Mouse (Mus musculus): Measurements from ENCODE around the gene Mettl6. TPM values are rescaled to one million over a fixed set of nuclear protein-coding genes. Genes with fewer than 3 reads are reported as not detected.
"Not testable (repeated sequence)": the region's sequence is repeated elsewhere in the genome, so short reads cannot be mapped to it uniquely, and the experiment has no call there.

Mettl6 gene
- polyA plus RNA-seq, 1 experiment: 0.26 TPM

- TF ChIP-seq GATA1 (IDR thresholded peaks at IDR 0.05; ENCODE audit: low read length) (no peak), TAL1 (IDR thresholded peaks at IDR 0.05; ENCODE audit: low read length) (no peak)
- H3K36me3 ChIP-seq (ENCODE audit: control insufficient read depth): no peaks in the 10 kb centered on the region
- H3K4me3 ChIP-seq (replicated peaks): no peak overlapping the region
- no peaks in the 10 kb centered on the region for H3K9me3 ChIP-seq (ENCODE audit: control insufficient read depth, low read length)
- H3K4me1 ChIP-seq (ENCODE audit: control insufficient read depth): peaks cover 9% of the 10 kb centered on the region
- no peaks in the 10 kb centered on the region; the same call in 1 of the 2 replicates for H3K27me3 ChIP-seq (ENCODE audit: control insufficient read depth)
These were observed 38.6 kb downstream of the Mettl6 start for GRCm38 (mm10) chr14:31456064-31456721.

GRCm38 (mm10) chr14:31454849-31455566, 39.8 kb downstream of the Mettl6 start:
- Histone ChIP-seq H3K9me3 (ENCODE audit: control insufficient read depth, low read length) (no peaks in the 10 kb centered on the region), H3K27me3 (ENCODE audit: control insufficient read depth) (no peaks in the 10 kb centered on the region; the same call in 1 of the 2 replicates), H3K4me1 (ENCODE audit: control insufficient read depth) (peaks cover 9% of the 10 kb centered on the region), H3K4me3 (replicated peaks) (no peak overlapping the region), H3K36me3 (ENCODE audit: control insufficient read depth) (no peaks in the 10 kb centered on the region)
- TF ChIP-seq GATA1 (IDR thresholded peaks at IDR 0.05; ENCODE audit: low read length) (no peak), TAL1 (IDR thresholded peaks at IDR 0.05; ENCODE audit: low read length) (no peak)

GRCm38 (mm10) chr14:31453946-31454345, 40.9 kb downstream of the Mettl6 start:
- not testable (repeated sequence) for H3K4me3 ChIP-seq (replicated peaks); H3K27me3 ChIP-seq (ENCODE audit: control insufficient read depth); H3K36me3 ChIP-seq (ENCODE audit: control insufficient read depth); H3K4me1 ChIP-seq (ENCODE audit: control insufficient read depth); H3K9me3 ChIP-seq (ENCODE audit: control insufficient read depth, low read length)

GRCm38 (mm10) chr14:31448994-31449393, 45.8 kb downstream of the Mettl6 start:
- H3K4me1 ChIP-seq (ENCODE audit: control insufficient read depth): peaks cover 7% of the 10 kb centered on the region
- TF ChIP-seq TAL1 (IDR thresholded peaks at IDR 0.05; ENCODE audit: low read length) (no peak), GATA1 (IDR thresholded peaks at IDR 0.05; ENCODE audit: low read length) (no peak)

GRCm38 (mm10) chr14:31443616-31444015, 51.2 kb downstream of the Mettl6 start:
- TF ChIP-seq GATA1 (IDR thresholded peaks at IDR 0.05; ENCODE audit: low read length) (no peak), TAL1 (IDR thresholded peaks at IDR 0.05; ENCODE audit: low read length) (no peak)
- H3K4me1 ChIP-seq (ENCODE audit: control insufficient read depth): no peaks in the 10 kb centered on the region
- no peaks in the 10 kb centered on the region for H3K9me3 ChIP-seq (ENCODE audit: control insufficient read depth, low read length)
- no peaks in the 10 kb centered on the region for H3K36me3 ChIP-seq (ENCODE audit: control insufficient read depth)
- peaks cover under 1% of the 10 kb centered on the region for H3K27me3 ChIP-seq (ENCODE audit: control insufficient read depth)
- H3K4me3 ChIP-seq (replicated peaks): no peak overlapping the region

More at GRCm38 (mm10) chr14:31448994-31449393, 45.8 kb downstream of the Mettl6 start:
- Histone ChIP-seq H3K9me3 (ENCODE audit: control insufficient read depth, low read length) (no peaks in the 10 kb centered on the region), H3K4me3 (replicated peaks) (no peak overlapping the region), H3K36me3 (ENCODE audit: control insufficient read depth) (no peaks in the 10 kb centered on the region), H3K27me3 (ENCODE audit: control insufficient read depth) (no peaks in the 10 kb centered on the region)

GRCm38 (mm10) chr14:31440725-31441124, 54.1 kb downstream of the Mettl6 start:
- H3K4me1 ChIP-seq (ENCODE audit: control insufficient read depth): peaks cover 8% of the 10 kb centered on the region
- H3K4me3 ChIP-seq (replicated peaks): no peak overlapping the region
- peaks cover 25% of the 10 kb centered on the region for H3K27me3 ChIP-seq (ENCODE audit: control insufficient read depth)
- H3K9me3 ChIP-seq (ENCODE audit: control insufficient read depth, low read length): no peaks in the 10 kb centered on the region
- no peak for TF ChIP-seq GATA1 (IDR thresholded peaks at IDR 0.05; ENCODE audit: low read length)
- TF ChIP-seq TAL1 (IDR thresholded peaks at IDR 0.05; ENCODE audit: low read length): no peak
- H3K36me3 ChIP-seq (ENCODE audit: control insufficient read depth): no peaks in the 10 kb centered on the region

GRCm38 (mm10) chr14:31440230-31440629, 54.6 kb downstream of the Mettl6 start:
- peaks cover 30% of the 10 kb centered on the region for H3K27me3 ChIP-seq (ENCODE audit: control insufficient read depth)
- H3K36me3 ChIP-seq (ENCODE audit: control insufficient read depth): no peaks in the 10 kb centered on the region
- peaks cover 13% of the 10 kb centered on the region for H3K4me1 ChIP-seq (ENCODE audit: control insufficient read depth)
- TF ChIP-seq GATA1 (IDR thresholded peaks at IDR 0.05; ENCODE audit: low read length) (no peak), TAL1 (IDR thresholded peaks at IDR 0.05; ENCODE audit: low read length) (no peak)
- no peak overlapping the region for H3K4me3 ChIP-seq (replicated peaks)
- H3K9me3 ChIP-seq (ENCODE audit: control insufficient read depth, low read length): no peaks in the 10 kb centered on the region; the same call in 1 of the 2 replicates

GRCm38 (mm10) chr14:31439279-31439678, 55.6 kb downstream of the Mettl6 start:
- Histone ChIP-seq H3K4me1 (ENCODE audit: control insufficient read depth) (peaks cover 15% of the 10 kb centered on the region), H3K36me3 (ENCODE audit: control insufficient read depth) (no peaks in the 10 kb centered on the region), H3K4me3 (replicated peaks) (no peak overlapping the region), H3K27me3 (ENCODE audit: control insufficient read depth) (peaks cover 40% of the 10 kb centered on the region), H3K9me3 (ENCODE audit: control insufficient read depth, low read length) (peaks cover 3% of the 10 kb centered on the region; the same call in 1 of the 2 replicates)
- TF ChIP-seq TAL1 (IDR thresholded peaks at IDR 0.05; ENCODE audit: low read length) (no peak), GATA1 (IDR thresholded peaks at IDR 0.05; ENCODE audit: low read length) (no peak)

GRCm38 (mm10) chr14:31437826-31438529, 56.9 kb downstream of the Mettl6 start:
- peaks cover 3% of the 10 kb centered on the region; the same call in 1 of the 2 replicates for H3K9me3 ChIP-seq (ENCODE audit: control insufficient read depth, low read length)
- H3K27me3 ChIP-seq (ENCODE audit: control insufficient read depth): peaks cover 53% of the 10 kb centered on the region
- TF ChIP-seq TAL1 (IDR thresholded peaks at IDR 0.05; ENCODE audit: low read length) (no peak), GATA1 (IDR thresholded peaks at IDR 0.05; ENCODE audit: low read length) (no peak)
- no peaks in the 10 kb centered on the region for H3K36me3 ChIP-seq (ENCODE audit: control insufficient read depth)
- no peak overlapping the region for H3K4me3 ChIP-seq (replicated peaks)
- peaks cover 15% of the 10 kb centered on the region for H3K4me1 ChIP-seq (ENCODE audit: control insufficient read depth)
